Mouse (Mus musculus) left cerebral cortex, postnatal 36 days (tissue): ENCODE data around the gene G530012D18Rik. TPM values are rescaled to one million over a fixed set of nuclear protein-coding genes. Genes with fewer than 3 reads are reported as not detected.
A peak's percentile ranks its signal among the peaks of the same experiment; 100 is the strongest.
"Not testable (repeated sequence)": the region's sequence is repeated elsewhere in the genome, so short reads cannot be mapped to it uniquely, and the experiment has no call there.

Experiments
- DNase-seq, 2 experiments: peaks; one replicate each; pipeline ENCODE4 v3.0.0; 2021 to 2022; ENCODE audit warnings: low spot score in 2 of 2, mixed read lengths in 1 of 2
- intact Hi-C: fragments of 180-260 bp; cut with DNase I; formaldehyde crosslinking; loops from one replicate; pipeline ENCODE4 v1.15.1; 2025
- total RNA-seq, 2 experiments: library from RNA; stranded (reverse); gene quantifications; 2 replicates each; pipeline ENCODE4 v1.2.3; 2021

Gene G530012D18Rik
- total RNA-seq = not detected

GRCm38 (mm10) chr1:85575376-85575775 lies at the start of gene G530012D18Rik:
G530012D18Rik (plus strand) TSS chr1:85575676.
- intact Hi-C loops, DNase-seq: not testable (repeated sequence)

GRCm38 (mm10) chr1:85526401-85526800 lies 49.1 kb upstream of the G530012D18Rik start:
- intact Hi-C loops, DNase-seq: not testable (repeated sequence)

- DNase-seq, intact Hi-C loops: not testable (repeated sequence)
These were observed 46.9 kb upstream of the G530012D18Rik start for GRCm38 (mm10) chr1:85528451-85529110.

- DNase-seq, intact Hi-C loops: not testable (repeated sequence)
These were observed 31.7 kb upstream of the G530012D18Rik start for GRCm38 (mm10) chr1:85543818-85544217.

GRCm38 (mm10) chr1:85546442-85546841 lies 29.0 kb upstream of the G530012D18Rik start:
- intact Hi-C loops = not testable (repeated sequence)

GRCm38 (mm10) chr1:85555261-85555660 lies 20.2 kb upstream of the G530012D18Rik start:
- peak; percentile 7 to 9 for DNase-seq
- intact Hi-C loops = not testable (repeated sequence)

More at GRCm38 (mm10) chr1:85546442-85546841, 29.0 kb upstream of the G530012D18Rik start:
- DNase-seq = not testable (repeated sequence)

GRCm38 (mm10) chr1:85573554-85573953 lies 1.9 kb upstream of the G530012D18Rik start:
- intact Hi-C loops, DNase-seq: not testable (repeated sequence)

- DNase-seq, intact Hi-C loops: not testable (repeated sequence)
These were observed 3.0 kb downstream of the G530012D18Rik start for GRCm38 (mm10) chr1:85578372-85579010.

GRCm38 (mm10) chr1:85579199-85580147 lies 4.0 kb downstream of the G530012D18Rik start:
- intact Hi-C loops = loop anchor here (5.0 kb wide), 1 partner anchor 158 kb away; no protein-coding TSS in a partner anchor
- not testable (repeated sequence) for DNase-seq

GRCm38 (mm10) chr1:85580148-85580534 lies 4.7 kb downstream of the G530012D18Rik start:
- not testable (repeated sequence) for DNase-seq
- intact Hi-C loops = loop anchor here (5.0 kb wide), 1 partner anchor 157 kb away; no protein-coding TSS in a partner anchor

- DNase-seq = not testable (repeated sequence)
- intact Hi-C loops = loop anchor here (5.0 kb wide), 1 partner anchor 157 kb away; no protein-coding TSS in a partner anchor
These were observed 5.1 kb downstream of the G530012D18Rik start for GRCm38 (mm10) chr1:85580578-85580977.

GRCm38 (mm10) chr1:85581518-85581917 lies 6.0 kb downstream of the G530012D18Rik start:
- intact Hi-C loops = loop anchor here (5.0 kb wide), 1 partner anchor 156 kb away; no protein-coding TSS in a partner anchor
- not testable (repeated sequence) for DNase-seq

GRCm38 (mm10) chr1:85588697-85589096 lies 13.2 kb downstream of the G530012D18Rik start:
- DNase-seq, intact Hi-C loops: not testable (repeated sequence)

GRCm38 (mm10) chr1:85592526-85592925 lies 17.1 kb downstream of the G530012D18Rik start:
- intact Hi-C loops, DNase-seq: not testable (repeated sequence)

GRCm38 (mm10) chr1:85598271-85599012 lies 23.0 kb downstream of the G530012D18Rik start, which contains the start of gene Sp110:
Sp110 (minus strand) TSS chr1:85598817.
- intact Hi-C loops, DNase-seq: not testable (repeated sequence)

- intact Hi-C loops, DNase-seq: not testable (repeated sequence)
These were observed 24.6 kb downstream of the G530012D18Rik start, which contains the start of gene Sp140 for GRCm38 (mm10) chr1:85600078-85600477. Sp140 (plus strand) TSS chr1:85600378.

GRCm38 (mm10) chr1:85600794-85601193 lies 25.3 kb downstream of the G530012D18Rik start:
- DNase-seq, intact Hi-C loops: not testable (repeated sequence)

- intact Hi-C loops, DNase-seq: not testable (repeated sequence)
These were observed 28.9 kb downstream of the G530012D18Rik start for GRCm38 (mm10) chr1:85604341-85604740.
